Mouse (Mus musculus): Measurements from ENCODE around the gene Plet1. TPM values are rescaled to one million over a fixed set of nuclear protein-coding genes. Genes with fewer than 3 reads are reported as not detected.

The Plet1 gene
- polyA plus RNA-seq, 2 experiments: 0.15 to 0.17 TPM

DNA sequence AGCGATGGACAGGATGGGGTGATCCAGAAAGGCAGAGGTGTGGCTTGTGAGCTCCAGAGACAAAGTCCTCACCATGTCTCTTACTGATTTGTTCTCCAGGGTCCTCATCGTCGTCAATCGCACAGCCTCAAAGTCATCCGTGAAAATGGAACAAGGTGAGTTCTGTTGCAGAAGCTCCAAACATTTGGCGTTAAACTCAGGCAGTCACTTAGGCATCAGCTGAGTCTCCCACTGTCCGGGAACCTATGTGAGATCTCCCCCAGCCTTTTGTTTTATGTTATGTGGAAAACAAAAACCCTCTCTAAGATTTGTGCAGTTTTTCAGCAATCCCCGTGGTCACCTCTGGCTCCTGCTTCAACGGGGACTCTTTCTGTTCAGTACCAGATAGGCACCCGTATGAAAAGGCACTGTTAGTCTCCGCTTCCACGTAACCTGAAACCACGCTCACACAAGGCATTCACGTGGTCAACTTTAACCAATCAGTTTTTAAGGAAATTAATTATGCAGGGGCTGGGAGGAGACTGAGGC, 6.7 kb downstream of the Plet1 start:
- peak overlapping the region; percentile 58 for H3K4me2 ChIP-seq (ENCODE audit: low read depth)
- H3K4me1 ChIP-seq (replicated peaks; ENCODE audit: control insufficient read depth in 2 of 2, insufficient read depth in 2 of 2, low read length in 1 of 2): peaks cover 0 to 22% of the 10 kb centered on the region in 2 experiments; a peak in 2 of 4 replicates
- no peaks in the 10 kb centered on the region for H3K9me3 ChIP-seq (ENCODE audit: control insufficient read depth, low read length)
- ATAC-seq (ENCODE audit: insufficient read depth) (peak; percentile 76; the same call in 1 of the 2 replicates), DNase-seq (ENCODE audit: low read depth in 3 of 3, low spot score in 3 of 3) (peak in 1 of 3 experiments; percentile 72)
- peak overlapping the region; percentile 44; the same call in 1 of the 2 replicates for H3K9ac ChIP-seq (replicated peaks)
- TF ChIP-seq CTCF (IDR thresholded peaks at IDR 0.05; ENCODE audit: low read depth): no peak
- TF ChIP-seq EP300 (IDR thresholded peaks at IDR 0.05; ENCODE audit: low read depth): no peak
- H3K27me3 ChIP-seq (ENCODE audit: control insufficient read depth, insufficient read depth, low read length): no peaks in the 10 kb centered on the region
- 17% methylated on average over 14 of the region's 14 CpGs for WGBS (ENCODE audit: insufficient replicate concordance)
- H3K4me3 ChIP-seq (ENCODE audit: insufficient read depth in 1 of 2, low read depth in 2 of 2, low read length in 2 of 2): peak overlapping the region; percentile 31 to 67
- no peaks in the 10 kb centered on the region for H3K36me3 ChIP-seq (replicated peaks; ENCODE audit: control insufficient read depth, insufficient read depth, low read depth)
- H3K27ac ChIP-seq: no peak overlapping the region

DNA sequence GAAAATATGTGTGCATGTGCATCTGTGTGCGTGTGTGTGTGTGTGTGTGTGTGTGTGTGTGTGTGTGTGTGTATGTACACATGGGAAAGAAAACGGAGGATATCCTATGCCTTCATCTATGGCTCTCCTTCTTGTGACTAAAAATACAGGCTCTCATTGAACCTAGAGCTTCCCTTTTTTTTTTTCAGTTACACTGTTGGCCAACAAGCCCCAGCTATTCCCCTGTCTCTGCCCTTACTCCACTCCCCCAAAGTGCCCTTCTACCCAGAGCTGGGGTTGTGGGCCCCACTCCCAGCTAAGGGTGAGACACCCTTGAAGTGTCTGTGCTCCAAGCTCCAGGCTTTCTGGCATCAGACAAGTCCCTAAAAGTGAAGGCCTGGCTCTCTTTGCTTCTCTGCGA, 8.6 kb downstream of the Plet1 start:
- Histone ChIP-seq H3K36me3 (replicated peaks; ENCODE audit: control insufficient read depth, insufficient read depth, low read depth) (no peaks in the 10 kb centered on the region), H3K9me3 (ENCODE audit: control insufficient read depth, low read length) (no peaks in the 10 kb centered on the region), H3K27ac (no peak overlapping the region), H3K27me3 (ENCODE audit: control insufficient read depth, insufficient read depth, low read length) (no peaks in the 10 kb centered on the region), H3K9ac (replicated peaks) (no peak overlapping the region), H3K4me2 (ENCODE audit: low read depth) (no peak overlapping the region), H3K4me1 (replicated peaks; ENCODE audit: control insufficient read depth in 2 of 2, insufficient read depth in 2 of 2, low read length in 1 of 2) (peaks cover 0 to 13% of the 10 kb centered on the region in 2 experiments; a peak in 2 of 4 replicates), H3K4me3 (ENCODE audit: insufficient read depth in 1 of 2, low read depth in 2 of 2, low read length in 2 of 2) (no peak overlapping the region)
- TF ChIP-seq CTCF (IDR thresholded peaks at IDR 0.05; ENCODE audit: low read depth) (no peak), EP300 (IDR thresholded peaks at IDR 0.05; ENCODE audit: low read depth) (no peak)
- DNase-seq (ENCODE audit: low read depth in 3 of 3, low spot score in 3 of 3): no peak
- ATAC-seq (ENCODE audit: insufficient read depth): no peak
- WGBS (ENCODE audit: insufficient replicate concordance): 36% methylated on average over 3 of the region's 3 CpGs

DNA sequence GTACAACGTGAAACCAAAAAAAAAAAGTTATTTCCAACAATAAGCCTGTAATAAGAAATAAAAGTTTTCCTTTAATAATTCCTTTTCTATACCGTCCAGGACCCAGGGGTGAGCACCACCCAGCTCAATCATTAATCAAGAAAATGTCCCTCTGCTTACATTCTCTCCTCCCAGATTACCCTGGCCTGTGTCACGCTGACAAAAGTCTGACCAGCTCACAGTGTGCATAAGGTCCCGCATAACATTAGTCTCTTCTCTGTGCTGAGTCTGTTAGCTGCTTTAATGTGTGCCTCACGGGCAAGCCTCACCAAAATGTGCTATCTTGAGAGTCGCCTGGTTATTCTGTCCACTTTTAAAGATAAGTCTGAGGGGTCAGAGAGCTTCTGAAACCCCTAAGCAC, 11.1 kb downstream of the Plet1 start:
- no peak for ATAC-seq (ENCODE audit: insufficient read depth)
- H3K4me3 ChIP-seq (ENCODE audit: insufficient read depth in 1 of 2, low read depth in 2 of 2, low read length in 2 of 2): no peak overlapping the region
- H3K27me3 ChIP-seq (ENCODE audit: control insufficient read depth, insufficient read depth, low read length): no peaks in the 10 kb centered on the region
- 54% methylated on average over 6 of the region's 6 CpGs for WGBS (ENCODE audit: insufficient replicate concordance)
- no peak overlapping the region for H3K4me2 ChIP-seq (ENCODE audit: low read depth)
- H3K9me3 ChIP-seq (ENCODE audit: control insufficient read depth, low read length): no peaks in the 10 kb centered on the region
- no peak overlapping the region for H3K27ac ChIP-seq
- no peak for DNase-seq (ENCODE audit: low read depth in 3 of 3, low spot score in 3 of 3)
- TF ChIP-seq CTCF (IDR thresholded peaks at IDR 0.05; ENCODE audit: low read depth) (no peak), EP300 (IDR thresholded peaks at IDR 0.05; ENCODE audit: low read depth) (no peak)
- H3K4me1 ChIP-seq (replicated peaks; ENCODE audit: control insufficient read depth in 2 of 2, insufficient read depth in 2 of 2, low read length in 1 of 2): peaks cover 0 to 13% of the 10 kb centered on the region in 2 experiments; a peak in 2 of 4 replicates
- H3K9ac ChIP-seq (replicated peaks): no peak overlapping the region
- no peaks in the 10 kb centered on the region for H3K36me3 ChIP-seq (replicated peaks; ENCODE audit: control insufficient read depth, insufficient read depth, low read depth)

DNA sequence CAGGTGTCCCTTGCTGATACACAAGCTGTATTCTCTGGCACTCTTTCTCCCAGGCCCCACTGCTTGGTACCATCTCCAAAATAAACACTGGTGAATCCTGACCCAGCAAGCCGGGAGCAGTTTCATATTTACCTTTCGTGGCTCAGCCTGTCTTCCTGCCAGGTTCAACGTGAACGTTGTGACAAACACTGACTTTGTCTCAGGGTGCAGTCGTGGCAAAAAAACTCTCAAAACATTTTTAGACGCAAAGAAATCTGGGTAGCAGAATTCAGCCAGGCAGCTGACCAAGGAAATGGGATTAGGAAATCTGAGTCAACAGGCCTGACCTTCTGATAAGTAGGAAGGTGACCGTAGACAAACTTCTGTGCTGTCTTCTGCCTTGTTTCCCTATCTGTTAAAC, 13.2 kb downstream of the Plet1 start:
- no peak overlapping the region for H3K4me3 ChIP-seq (ENCODE audit: insufficient read depth in 1 of 2, low read depth in 2 of 2, low read length in 2 of 2)

DNA sequence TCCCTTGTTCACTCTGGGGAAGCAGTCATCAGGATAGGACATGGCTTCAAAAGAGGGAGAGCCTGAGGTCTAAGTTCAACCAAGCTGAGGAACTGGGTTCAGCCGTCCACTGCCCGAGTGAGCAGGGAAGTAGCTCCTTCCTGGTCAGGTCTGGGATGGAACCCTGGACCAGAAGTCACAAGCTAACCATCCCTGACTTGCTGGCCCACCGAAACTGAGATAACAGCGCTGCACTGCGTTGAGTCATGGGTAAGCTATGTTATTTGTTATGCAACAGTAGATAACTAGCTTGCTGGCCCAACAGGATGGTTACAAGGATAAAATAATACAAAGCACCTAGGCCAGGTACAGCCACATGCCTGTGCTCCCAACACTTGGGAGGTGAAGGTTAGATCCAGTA, 21.1 kb downstream of the Plet1 start:
- no peak overlapping the region for H3K27ac ChIP-seq
- H3K9me3 ChIP-seq (ENCODE audit: control insufficient read depth, low read length): no peaks in the 10 kb centered on the region
- no peaks in the 10 kb centered on the region for H3K4me1 ChIP-seq (replicated peaks; ENCODE audit: control insufficient read depth in 2 of 2, insufficient read depth in 2 of 2, low read length in 1 of 2)
- H3K4me2 ChIP-seq (ENCODE audit: low read depth): no peak overlapping the region
- H3K27me3 ChIP-seq (ENCODE audit: control insufficient read depth, insufficient read depth, low read length): no peaks in the 10 kb centered on the region
- no peaks in the 10 kb centered on the region for H3K36me3 ChIP-seq (replicated peaks; ENCODE audit: control insufficient read depth, insufficient read depth, low read depth)
- DNase-seq (ENCODE audit: low read depth in 3 of 3, low spot score in 3 of 3) (no peak), ATAC-seq (ENCODE audit: insufficient read depth) (no peak)
- 53% methylated on average over 5 of the region's 5 CpGs for WGBS (ENCODE audit: insufficient replicate concordance)
- no peak overlapping the region for H3K4me3 ChIP-seq (ENCODE audit: insufficient read depth in 1 of 2, low read depth in 2 of 2, low read length in 2 of 2)
- TF ChIP-seq EP300 (IDR thresholded peaks at IDR 0.05; ENCODE audit: low read depth) (no peak), CTCF (IDR thresholded peaks at IDR 0.05; ENCODE audit: low read depth) (no peak)
- H3K9ac ChIP-seq (replicated peaks): no peak overlapping the region

More for the DNA sequence above, 13.2 kb downstream of the Plet1 start:
- 36% methylated on average over 7 of the region's 7 CpGs for WGBS (ENCODE audit: insufficient replicate concordance)
- H3K4me1 ChIP-seq (replicated peaks; ENCODE audit: control insufficient read depth in 2 of 2, insufficient read depth in 2 of 2, low read length in 1 of 2): peaks cover 0 to 6% of the 10 kb centered on the region in 2 experiments; a peak in 1 of 4 replicates
- H3K27ac ChIP-seq: no peak overlapping the region
- no peak overlapping the region for H3K9ac ChIP-seq (replicated peaks)
- DNase-seq (ENCODE audit: low read depth in 3 of 3, low spot score in 3 of 3): no peak
- H3K4me2 ChIP-seq (ENCODE audit: low read depth): no peak overlapping the region
- H3K9me3 ChIP-seq (ENCODE audit: control insufficient read depth, low read length): no peaks in the 10 kb centered on the region
- no peak for TF ChIP-seq CTCF (IDR thresholded peaks at IDR 0.05; ENCODE audit: low read depth)
- no peak for TF ChIP-seq EP300 (IDR thresholded peaks at IDR 0.05; ENCODE audit: low read depth)
- no peak for ATAC-seq (ENCODE audit: insufficient read depth)
- no peaks in the 10 kb centered on the region for H3K36me3 ChIP-seq (replicated peaks; ENCODE audit: control insufficient read depth, insufficient read depth, low read depth)
- no peaks in the 10 kb centered on the region for H3K27me3 ChIP-seq (ENCODE audit: control insufficient read depth, insufficient read depth, low read length)
